Mouse (Mus musculus) E14TG2a.4 (cell line): Measurements from ENCODE around the gene Rbbp5.

Source experiments
- CTCF ChIP-seq: conservative IDR thresholded peaks from 2 replicates; pipeline ENCODE4 v1.5.1; 2014; ENCODE audit warnings: low read length
- NANOG ChIP-seq: IDR thresholded peaks from 2 replicates; pipeline ENCODE4 v1.6.1; 2014; ENCODE audit warnings: borderline replicate concordance, low read length, mixed read lengths

DNA sequence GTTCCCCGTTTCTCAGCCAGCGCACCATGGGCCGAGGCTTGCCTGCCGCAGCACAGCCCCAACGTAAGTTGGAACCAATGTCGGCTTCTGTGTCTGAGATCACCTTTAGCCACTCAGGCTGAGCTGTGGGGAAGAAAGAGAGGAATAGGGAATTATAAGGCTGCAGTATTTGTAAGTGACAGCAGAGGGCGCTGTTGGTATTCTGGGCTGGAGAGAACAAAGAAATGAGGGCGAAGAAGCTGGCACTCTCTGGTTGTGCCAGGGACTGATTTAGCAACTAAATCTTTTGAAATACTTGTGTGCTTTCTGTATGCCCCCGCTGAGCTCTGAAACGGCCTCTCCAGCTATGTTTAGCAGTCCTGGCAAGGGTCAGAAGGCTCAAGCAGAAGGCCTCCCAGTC, 48.7 kb downstream of the Rbbp5 start:
- TF ChIP-seq CTCF (peak; percentile 77), NANOG (no peak)
